Mouse (Mus musculus): ENCODE measurements around the gene C77080.

- TF ChIP-seq POLR2A (IDR thresholded peaks at IDR 0.05; ENCODE audit: low read depth, low read length) (no peak), CTCF (conservative IDR thresholded peaks at IDR 0.05; ENCODE audit: insufficient read depth, insufficient read length, low read depth, low read length) (no peak)
These were observed 24.9 kb downstream of the C77080 start for GRCm38 (mm10) chr4:129236236-129236813.
